Mouse (Mus musculus): ENCODE results near the gene Ccm2l. TPM values are rescaled to one million over a fixed set of nuclear protein-coding genes. Genes with fewer than 3 reads are reported as not detected.

The Ccm2l gene
- total RNA-seq (2021): 1 to 10 TPM; 5.5 to 7.4 TPM
- long read RNA-seq, experiment 1, partial matches to known transcripts: 2 of 11 reads
- long read RNA-seq, experiment 1, other reads (novel, unspliced or antisense): 9 of 11 reads
- long read RNA-seq, experiment 2, partial matches to known transcripts: 0 of 6 reads
- long read RNA-seq, experiment 2, other reads (novel, unspliced or antisense): 6 of 6 reads

DNA sequence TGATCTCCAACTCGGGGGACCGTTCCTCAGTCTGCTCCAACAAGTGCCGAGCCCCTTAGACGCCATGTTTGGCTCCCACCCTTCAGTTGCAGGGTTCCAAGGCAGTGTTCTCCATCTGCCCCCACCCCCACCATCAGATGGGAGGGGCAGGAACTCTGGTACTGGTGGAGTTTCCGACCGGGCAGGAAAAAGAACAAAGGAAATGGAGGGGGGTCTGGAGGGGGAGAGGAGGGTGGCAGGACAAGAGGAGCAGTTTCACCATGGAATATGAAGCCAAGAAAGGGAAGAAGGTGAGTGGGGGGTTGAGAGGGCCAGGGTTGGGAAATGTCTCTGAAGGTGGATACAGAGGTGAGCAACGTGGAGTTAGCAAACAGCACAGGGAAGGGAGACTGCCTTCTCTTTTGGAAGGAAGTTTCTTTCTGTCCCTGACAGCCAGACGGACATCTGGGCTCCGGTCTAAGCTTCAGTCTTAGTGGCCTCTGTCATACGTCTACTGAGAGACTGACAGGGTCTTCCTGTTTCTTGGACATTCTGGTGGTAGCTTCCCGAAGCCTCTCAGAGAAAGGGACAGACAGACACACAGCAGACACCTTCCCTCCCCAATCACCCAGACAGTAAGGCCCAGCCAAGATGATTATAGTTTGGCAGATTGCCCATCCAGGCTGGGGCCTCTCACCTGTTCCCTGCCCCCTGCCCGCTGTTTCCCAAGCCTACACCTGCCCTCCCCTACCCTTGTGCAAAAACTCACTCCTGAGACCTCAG is at the start of gene Ccm2l:
TSS of gene Ccm2l (plus strand) at position 209 of the 762 bp plus-strand sequence.
- DNase-seq (ENCODE audit: low spot score in 2 of 2): no peak

DNA sequence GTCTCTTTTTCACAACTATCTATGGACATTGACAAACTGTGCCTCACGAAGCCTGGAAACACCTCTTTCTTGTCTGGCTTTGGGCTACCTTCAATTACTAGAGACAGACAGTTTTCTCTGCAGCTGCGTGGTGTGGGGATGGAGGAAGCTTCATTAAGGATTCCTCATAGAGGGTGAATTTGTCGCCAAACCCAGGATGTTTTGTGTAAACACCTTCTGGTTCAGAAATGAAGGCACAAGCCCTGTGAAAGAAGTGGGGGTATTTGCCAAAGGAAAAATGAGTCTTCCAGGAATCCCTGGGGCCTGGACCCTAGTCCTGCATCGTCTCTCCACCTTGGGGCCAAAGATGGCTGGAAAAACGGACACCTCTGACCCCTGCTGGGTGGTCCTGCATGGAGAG is 49.0 kb upstream of the Ccm2l start:
- no peak for DNase-seq (ENCODE audit: low spot score in 2 of 2)

DNA sequence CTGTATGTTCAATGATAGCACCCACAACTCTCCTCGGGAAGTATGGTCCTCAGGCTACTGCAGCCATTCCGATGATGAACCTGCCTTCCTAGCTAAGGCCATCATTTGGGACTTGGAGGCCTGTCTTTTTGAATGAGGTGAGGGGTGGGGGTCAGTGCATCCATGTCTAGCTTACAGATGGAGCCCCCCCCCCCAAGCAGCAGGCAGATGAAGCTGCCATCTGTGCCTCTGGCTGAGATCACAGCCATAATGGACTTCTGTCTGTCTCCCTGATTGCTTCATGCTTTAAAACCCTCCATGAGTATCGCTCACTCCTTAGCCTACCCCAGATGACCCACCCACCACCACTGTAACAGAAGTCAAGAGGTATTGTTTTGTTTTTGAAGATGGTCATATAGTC is 46.4 kb upstream of the Ccm2l start:
- no peak for DNase-seq (ENCODE audit: low spot score in 2 of 2)

DNA sequence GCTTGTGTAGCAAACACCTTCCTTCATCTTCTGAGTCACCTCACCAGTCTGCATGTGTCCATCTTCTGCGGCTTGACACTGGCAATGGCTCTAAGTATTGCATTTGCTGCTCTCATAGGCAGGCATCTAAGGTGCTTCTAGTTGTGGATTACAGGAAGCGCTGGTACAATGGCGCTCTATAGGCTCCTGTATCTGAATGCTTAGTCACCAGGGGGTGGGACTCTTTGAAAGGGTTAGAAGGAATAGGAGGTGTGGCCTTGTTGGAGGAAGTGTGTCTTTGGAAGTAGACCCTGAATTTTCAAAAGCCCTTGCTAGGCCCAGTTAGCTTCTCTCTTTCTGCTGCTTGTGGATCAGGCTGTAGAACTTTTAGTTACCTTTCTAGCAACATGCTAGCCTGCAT is 44.6 kb upstream of the Ccm2l start:
- no peak for DNase-seq (ENCODE audit: low spot score in 2 of 2)

DNA sequence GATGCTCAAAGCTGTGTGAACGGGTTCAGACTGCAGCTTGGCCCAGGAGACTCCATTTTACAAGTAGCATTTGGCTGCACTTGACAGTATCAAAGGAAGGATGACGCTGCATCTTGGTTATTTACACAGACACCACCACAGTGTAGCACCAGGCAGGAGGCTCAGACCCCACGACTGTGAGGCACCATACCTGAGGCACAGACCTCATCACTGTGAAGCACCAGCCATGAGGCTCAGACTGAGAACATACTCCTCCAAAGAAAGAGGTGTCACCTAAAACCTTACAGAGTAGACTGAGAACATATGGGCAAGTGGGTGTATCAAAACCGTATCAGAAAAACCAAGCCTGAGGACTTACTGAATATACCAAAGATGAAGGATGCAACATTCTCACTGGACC is 42.9 kb upstream of the Ccm2l start:
- DNase-seq (ENCODE audit: low spot score in 2 of 2): no peak

DNA sequence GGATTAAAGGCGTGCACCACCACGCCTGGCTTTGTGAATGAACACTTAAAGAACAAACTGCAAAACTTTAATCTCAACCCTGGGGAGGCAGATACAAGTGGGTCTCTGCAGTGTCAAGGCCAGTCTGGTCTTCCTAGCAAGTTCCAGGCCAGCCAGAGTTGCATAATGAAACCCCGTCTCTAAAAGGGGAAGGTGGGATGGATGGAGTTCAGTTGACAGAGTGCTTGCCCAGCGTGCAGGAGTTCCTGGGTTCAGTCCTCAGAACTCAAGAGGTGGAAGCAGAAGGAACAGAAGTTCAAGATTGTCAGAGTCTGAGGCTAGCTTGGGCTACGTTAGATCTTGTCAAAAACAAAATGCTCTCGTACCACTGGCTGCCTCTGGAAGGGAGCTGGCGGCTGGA is 39.7 kb upstream of the Ccm2l start:
- no peak for DNase-seq (ENCODE audit: low spot score in 2 of 2)

DNA sequence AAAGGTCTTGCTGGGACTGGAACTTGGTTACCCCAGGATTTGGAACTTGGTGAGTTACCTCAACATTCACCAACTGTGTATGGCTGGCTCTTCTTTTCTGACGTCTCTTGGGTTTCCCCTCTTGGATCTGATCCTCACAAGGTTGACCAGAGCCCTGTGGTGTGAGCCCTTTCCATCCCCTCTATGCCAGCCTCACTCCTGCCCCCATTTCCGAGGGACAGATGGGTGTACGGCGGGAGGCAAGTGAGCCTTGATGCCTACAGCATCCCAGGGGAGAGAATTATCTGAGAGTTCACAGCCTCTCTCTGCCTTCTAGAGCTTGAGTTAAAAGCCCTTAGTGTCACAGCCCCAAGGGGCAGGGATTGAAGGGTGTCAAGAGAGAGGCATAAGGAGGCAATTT is 38.3 kb upstream of the Ccm2l start:
- no peak for DNase-seq (ENCODE audit: low spot score in 2 of 2)

DNA sequence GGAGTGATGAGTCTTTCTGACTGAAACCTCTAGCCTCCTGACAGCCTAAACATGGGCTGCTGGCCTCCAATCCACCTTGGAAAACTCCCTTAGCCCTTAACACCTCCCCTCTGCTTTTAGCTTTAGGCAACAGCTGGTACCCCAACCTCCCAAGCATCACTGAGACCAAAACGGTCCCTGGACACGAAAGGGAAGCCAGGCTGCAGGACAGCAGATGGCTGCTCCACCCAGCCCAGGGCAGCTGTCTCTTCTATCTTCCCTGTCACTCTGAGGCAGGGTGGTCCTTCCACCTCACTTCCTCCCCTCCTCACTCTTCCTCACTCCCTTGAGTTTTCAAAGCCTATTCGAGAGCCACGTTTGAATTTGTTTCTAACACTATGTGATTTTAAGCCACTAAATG is 35.3 kb upstream of the Ccm2l start:
- no peak for DNase-seq (ENCODE audit: low spot score in 2 of 2)

DNA sequence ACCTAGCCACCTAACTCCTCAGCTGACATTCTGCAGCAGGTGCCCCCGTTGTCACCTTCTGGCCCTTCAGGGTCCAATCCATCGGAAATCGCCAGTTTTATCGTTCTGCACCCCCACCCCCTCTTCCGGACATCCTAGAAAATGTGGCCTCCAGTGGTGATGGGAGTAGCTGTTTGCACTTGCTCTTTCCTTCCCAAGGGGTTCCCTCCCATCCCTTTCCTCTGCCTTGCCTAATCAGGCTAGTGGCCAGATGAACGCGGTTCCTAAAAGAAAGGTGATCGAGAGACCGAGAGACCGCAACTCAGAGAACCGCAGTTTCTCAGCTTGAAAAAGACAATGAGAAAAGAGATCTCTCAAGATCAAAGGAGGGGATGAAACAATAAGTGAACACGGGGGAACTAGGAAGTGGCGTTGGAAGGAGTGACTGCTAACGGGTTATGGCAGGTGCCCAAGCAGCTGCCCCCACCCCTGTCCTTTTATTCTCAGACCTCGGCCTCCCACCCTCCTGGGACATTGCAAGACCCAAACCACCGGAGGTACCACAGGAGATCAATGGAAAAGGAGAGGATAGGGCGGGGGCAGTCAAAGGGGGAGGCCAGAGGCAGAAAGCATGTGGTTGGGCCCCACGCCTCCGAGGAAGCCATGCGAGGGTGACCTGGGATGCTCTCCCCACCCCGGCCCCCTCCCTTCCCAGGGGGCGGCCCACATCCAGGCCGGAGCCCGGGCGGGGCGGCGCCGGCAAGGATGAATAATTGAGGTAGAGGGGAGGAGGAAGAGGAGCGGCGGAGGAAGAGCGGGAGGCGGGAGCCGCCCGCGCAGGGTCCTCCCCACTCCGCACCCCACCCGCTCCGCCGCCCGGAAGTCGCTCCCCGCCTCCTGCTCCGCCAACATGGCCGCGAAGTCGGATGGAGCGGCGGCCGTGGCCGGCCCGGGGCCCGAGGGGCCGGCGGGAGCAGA is 34.4 kb upstream of the Ccm2l start, which contains the start of gene Xkr7:
TSS of gene Xkr7 (plus strand) at position 727 of the 957 bp plus-strand sequence.
- no peak for DNase-seq (ENCODE audit: low spot score in 2 of 2)

DNA sequence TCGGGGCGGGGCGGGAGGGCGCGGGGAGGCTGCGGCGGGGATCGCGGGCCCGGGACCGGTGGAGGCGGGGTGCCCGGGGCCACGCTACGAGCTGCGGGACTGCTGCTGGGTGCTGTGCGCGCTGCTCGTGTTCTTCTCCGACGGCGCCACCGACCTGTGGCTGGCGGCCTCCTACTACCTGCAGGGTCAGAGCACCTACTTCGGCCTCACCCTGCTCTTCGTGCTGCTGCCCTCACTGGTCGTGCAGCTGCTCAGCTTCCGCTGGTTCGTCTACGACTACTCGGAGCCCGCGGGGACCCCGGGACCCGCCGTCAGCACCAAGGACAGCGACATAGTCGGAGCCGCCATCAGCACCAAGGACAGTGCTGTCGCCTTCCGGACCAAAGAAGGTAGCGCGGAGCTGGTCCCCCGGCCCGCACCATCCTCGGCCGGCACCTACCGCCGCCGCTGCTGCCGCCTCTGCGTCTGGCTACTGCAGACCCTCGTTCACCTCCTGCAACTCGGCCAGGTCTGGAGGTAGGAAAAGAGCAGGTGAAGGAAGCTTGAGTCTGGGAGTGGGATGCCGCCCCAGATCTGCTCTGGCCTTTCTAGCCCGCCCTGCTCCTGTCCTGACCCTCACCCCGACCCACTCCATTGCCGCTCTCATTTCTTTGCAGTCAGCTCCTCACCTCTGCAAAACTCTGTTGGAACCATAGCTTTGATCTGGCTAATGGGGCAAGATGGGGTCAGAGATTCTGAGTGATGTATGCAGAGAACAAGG is 33.5 kb upstream of the Ccm2l start:
- DNase-seq (ENCODE audit: low spot score in 2 of 2): peak; percentile 55 to 56

DNA sequence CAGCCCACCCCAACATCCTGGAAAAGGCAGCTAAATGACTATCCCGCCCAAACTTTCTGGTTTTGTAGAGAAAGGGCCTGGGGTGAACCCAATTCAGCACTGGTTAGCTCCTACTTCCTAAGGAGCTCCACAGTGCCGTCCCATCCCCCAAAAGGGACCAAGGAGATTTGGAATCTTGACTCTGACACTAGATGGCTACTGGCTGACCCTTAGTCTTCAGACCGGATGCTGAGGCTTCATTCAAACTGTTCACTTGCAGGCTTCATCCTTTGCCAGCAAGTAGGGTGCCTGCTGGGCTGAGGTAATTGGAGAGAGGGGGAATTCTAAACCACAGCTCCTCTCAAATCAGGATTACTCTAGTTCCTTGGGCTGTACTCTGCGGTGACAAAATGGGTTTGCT is 32.8 kb upstream of the Ccm2l start:
- DNase-seq (ENCODE audit: low spot score in 2 of 2): no peak

DNA sequence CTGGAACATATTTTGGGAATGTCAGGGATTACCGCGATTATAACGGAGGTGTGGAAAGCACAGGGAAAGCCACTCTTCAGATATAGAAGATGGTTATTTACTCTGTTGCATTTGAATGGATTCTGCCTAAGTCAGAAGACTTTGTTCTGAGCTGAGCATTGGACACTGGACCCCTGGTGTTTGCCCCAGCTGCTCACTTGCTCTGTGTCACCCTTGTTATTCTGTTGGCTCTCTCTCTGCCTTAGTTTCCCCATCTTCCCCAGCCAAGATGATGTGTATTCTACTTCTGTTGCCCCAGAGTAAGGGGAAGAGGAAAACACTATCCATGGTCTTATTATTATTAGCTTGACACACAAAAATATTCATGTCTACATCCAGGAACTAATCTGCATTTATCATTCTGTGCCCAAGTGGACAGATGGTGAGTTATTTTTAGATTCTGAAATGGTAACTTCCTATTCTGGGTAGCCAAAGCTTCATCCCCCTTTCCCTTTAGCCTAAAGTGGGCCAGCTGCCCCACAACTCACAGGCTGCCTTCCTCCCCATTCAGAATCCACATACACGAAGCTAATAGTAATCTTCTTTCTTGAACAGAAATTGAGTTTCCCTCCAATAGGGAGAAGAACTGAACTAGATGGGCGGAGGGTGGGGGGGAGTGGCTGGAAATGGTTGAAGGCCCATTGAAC is 32.1 kb upstream of the Ccm2l start:
- no peak for DNase-seq (ENCODE audit: low spot score in 2 of 2)

DNA sequence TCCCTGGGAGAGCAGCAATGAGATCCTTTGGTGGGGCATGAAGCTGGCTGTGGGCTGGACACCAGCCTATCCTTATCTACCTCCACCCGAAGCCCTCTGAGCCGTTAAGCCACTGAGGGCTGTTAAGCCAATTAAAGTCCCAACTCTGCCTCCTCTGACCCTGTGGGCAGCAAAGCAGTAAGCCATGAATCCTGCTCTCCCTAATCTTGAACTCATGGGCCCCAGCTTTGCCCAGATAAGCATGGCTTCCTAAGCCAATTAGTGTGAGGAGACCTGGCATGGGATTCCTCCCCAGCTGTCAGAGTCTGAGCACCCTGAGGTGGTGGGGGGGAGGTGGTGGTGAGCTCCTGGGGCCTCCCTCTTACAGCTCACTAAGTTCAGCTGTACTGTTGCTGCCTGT is 29.1 kb upstream of the Ccm2l start:
- DNase-seq (ENCODE audit: low spot score in 2 of 2): no peak

DNA sequence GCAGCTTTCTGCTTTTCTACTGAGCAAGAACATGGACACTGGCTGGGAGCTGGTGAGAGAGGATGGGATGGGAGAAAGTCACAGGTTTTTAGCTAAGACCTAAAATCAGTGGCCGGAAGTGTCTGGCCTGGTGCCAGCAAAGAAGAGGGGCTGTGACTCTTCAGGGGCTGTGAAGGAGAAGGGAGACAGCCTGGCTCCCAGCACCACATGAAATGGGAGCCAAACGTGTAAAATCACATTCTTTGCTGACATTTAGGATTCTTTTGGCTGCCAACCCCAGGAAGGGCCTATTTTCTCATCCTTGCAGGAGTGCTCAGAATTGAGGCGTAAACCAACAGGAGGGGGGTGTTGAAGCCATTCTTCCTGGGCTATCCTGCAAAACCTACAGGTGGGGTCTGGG is 21.9 kb upstream of the Ccm2l start:
- DNase-seq (ENCODE audit: low spot score in 2 of 2): no peak

DNA sequence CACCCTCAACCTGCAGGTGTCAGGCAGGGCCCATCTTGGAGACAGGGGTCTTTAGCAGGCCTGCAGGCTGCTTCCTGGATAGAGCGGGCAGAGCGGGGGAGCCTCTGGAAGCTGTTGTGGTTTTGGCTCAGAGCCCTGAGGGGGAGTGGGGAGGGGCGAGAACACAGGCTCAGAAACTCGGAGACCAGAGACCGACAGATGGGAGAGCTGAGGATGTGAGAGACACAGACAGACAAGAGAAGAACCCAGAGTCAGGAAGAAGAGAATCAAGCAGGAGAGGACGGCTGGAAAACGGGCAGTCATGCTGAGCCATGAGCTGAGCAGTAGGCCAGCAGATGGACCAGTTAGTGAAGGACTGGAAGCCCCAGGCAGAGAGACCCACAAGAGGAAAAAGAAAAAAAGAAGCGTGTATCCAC is 19.9 kb upstream of the Ccm2l start:
- no peak for DNase-seq (ENCODE audit: low spot score in 2 of 2)

DNA sequence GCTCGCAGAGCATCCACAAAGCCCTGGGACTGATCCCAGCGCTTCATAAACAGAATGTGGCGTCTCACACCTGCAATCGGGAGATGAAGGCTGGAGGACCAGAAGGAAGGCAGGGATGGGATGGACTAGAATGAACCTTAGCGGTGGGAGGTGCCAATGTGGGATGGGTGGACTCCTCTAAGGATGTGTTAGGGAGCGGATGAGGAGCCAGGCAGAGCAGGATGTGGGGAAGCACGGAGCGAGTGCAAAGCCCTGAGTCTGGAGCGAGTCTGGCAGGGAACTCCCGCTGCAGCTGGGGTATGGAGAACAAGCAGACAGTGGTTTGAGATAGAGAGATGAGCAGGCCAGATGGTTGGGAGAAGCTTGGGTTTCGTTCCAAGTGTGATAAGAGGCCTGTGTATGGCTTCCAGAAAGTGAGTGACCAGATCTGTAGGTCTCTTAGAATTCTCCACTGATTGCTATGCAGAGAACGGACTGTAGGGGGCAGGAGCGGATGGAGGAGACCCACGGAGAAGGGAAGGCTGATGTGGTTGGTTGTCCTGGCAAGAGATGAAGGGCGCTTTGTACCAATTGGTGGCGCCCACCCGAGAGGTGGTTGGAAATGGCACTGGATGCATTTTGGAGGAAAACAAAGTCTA is 17.8 kb upstream of the Ccm2l start:
- DNase-seq (ENCODE audit: low spot score in 2 of 2): peak; percentile 59 to 68

DNA sequence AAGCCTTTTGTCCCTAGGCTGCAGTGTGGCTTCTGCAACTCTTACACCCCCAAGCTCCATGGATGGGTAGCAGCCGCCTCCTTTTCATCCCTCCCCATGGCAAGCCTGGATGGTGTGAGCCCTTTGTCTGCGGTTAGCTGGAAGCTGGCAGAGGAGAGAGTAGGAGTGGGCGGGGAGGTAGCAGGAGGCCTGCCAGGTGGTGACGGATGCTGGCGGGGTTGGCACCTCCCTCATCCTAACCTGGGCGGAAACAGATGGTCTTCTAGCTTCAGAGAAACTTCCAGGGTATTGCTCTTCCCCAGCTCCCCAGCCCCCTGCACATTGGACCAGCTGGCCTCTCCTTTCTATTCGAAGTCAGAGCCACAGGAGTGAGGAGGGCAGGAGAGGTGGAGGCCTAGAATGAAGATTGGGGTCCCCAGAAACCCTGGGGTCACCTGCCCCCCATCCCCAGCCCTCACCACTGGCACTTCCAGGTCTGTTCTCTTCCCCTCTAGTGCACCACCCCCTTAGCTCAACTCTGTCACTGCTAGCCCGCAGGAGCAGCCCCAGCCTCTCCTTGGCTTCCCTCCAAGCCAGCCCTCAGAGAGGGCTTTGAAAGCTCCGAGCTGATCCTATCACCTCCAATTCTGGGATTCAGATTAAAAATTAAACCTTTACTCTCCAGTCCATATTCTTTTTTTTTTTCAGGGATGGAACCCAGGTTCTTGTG is 16.3 kb upstream of the Ccm2l start:
- DNase-seq (ENCODE audit: low spot score in 2 of 2): no peak

DNA sequence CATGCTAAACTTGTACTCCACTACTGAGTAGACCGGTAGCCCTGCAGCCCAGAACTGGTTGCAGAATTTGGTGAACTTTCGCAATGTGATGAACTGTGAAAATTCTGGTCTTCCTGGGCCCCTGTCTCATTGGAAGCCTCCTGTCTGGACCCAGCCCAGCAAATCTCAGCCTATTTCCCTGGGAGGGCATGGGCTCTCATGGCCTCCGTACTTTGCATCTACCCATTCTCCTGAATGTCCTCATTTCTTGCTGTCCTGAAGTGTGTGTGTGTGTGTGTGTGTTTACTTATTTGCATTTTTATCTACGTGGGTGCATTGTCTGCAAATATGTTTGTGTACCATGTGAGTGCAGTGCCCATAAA is 15.8 kb upstream of the Ccm2l start:
- no peak for DNase-seq (ENCODE audit: low spot score in 2 of 2)

DNA sequence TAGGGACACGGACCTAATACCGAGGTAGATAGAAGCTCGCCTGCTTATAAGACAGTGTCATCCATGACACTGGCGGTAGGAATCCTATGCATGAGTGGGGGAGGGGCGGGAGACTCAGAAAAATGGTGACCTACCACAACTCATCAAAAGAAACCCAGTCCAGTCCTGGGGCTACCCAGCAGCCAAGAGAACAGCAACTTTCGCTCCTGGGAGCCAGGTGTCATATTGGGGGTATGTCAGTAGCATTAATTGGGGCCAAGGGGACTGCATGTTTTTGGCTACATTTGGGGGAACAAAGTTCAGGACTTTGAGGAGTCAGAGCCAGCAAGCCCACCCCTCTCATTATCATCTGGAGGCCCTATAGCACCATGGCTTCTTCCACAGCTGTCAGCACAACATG is 14.7 kb upstream of the Ccm2l start:
- no peak for DNase-seq (ENCODE audit: low spot score in 2 of 2)

DNA sequence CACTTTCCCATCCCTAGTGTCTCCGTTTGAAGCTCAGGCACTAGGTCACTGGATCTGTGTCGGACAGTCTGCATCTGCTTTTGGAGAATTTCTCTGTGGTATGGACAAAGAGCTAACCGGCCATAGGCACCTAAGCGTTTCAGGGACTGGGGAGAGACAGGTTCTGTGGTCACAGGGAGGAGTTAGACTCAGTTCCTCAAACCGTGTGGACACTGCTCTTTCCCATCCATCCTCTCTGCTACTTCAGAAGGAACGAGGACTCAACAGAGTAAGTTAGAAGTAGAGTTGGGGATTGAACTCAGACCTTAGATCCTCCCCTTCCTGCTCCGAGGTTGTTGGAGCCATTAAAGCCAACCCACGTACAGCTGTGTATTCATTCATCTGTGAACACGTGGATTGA is 14.2 kb upstream of the Ccm2l start:
- DNase-seq (ENCODE audit: low spot score in 2 of 2): no peak
